8 mouse cellular contexts compared by ENCODE assay signal in the genomic region with DNA sequence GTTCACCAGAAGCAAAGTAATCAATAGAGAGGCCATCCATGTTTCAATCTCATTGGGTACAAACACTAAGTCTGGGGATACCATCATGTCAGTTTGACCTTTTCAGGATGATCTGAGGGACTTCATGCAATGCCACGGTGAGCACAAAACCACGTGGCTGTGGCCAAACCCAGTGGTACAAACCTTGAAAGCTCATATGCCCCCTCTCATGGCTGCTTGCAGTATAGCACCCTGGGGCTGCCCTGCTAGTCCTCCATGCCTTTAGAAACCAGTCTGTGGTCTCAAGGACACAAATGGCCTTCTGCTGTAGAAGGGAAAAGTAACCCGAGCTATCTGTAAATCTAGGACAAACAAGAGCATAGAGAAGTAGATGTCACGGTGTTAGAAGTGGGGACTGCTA.
DNase-seq lines count a peak whose midpoint lies in the region; ATAC-seq and TF ChIP-seq lines count a peak whose summit lies in the region.

No protein-coding gene starts in this region.

- H3K79me2 ChIP-seq in liver, adult 2 months (ENCODE audit: control insufficient read depth, insufficient read depth, low read length): no peaks in the 10 kb centered on the region

- no peak overlapping the region for H3K4me2 ChIP-seq in forebrain, embryonic 11.5 days (ENCODE audit: low read depth, low read length, severe bottlenecking)
- no peak overlapping the region for H3K4me2 ChIP-seq in forebrain, embryonic 13.5 days
- H3K4me2 ChIP-seq in midbrain, embryonic 15.5 days: no peak overlapping the region

- no peaks in the 10 kb centered on the region for H3K9me3 ChIP-seq in forebrain, embryonic 11.5 days (ENCODE audit: control insufficient read depth, low read length)
- H3K9me3 ChIP-seq in forebrain, embryonic 13.5 days (replicated peaks): no peaks in the 10 kb centered on the region
- H3K9me3 ChIP-seq in midbrain, embryonic 10.5 days (replicated peaks): no peaks in the 10 kb centered on the region
- no peaks in the 10 kb centered on the region for H3K9me3 ChIP-seq in midbrain, embryonic 15.5 days
- H3K9me3 ChIP-seq in forebrain, embryonic 10.5 days: no peaks in the 10 kb centered on the region

- H3K4me1 ChIP-seq in forebrain, embryonic 11.5 days (replicated peaks; ENCODE audit: control insufficient read depth, insufficient read depth, low read length): no peaks in the 10 kb centered on the region
- H3K4me1 ChIP-seq in forebrain, embryonic 13.5 days: no peaks in the 10 kb centered on the region
- no peaks in the 10 kb centered on the region for H3K4me1 ChIP-seq in midbrain, embryonic 10.5 days
- H3K4me1 ChIP-seq in midbrain, embryonic 15.5 days: no peaks in the 10 kb centered on the region
- H3K4me1 ChIP-seq in liver, adult 2 months (ENCODE audit: control insufficient read depth, insufficient read depth, low read length): no peaks in the 10 kb centered on the region
- no peaks in the 10 kb centered on the region for H3K4me1 ChIP-seq in forebrain, embryonic 10.5 days

- H3K27ac ChIP-seq in forebrain, embryonic 11.5 days (ENCODE audit: low read depth, low read length): no peak overlapping the region
- no peak overlapping the region for H3K27ac ChIP-seq in forebrain, embryonic 13.5 days
- no peak overlapping the region for H3K27ac ChIP-seq in midbrain, embryonic 10.5 days (replicated peaks)
- no peak overlapping the region for H3K27ac ChIP-seq in midbrain, embryonic 15.5 days
- H3K27ac ChIP-seq in liver, adult 2 months (replicated peaks; ENCODE audit: insufficient read depth, low read depth, low read length): no peak overlapping the region
- H3K27ac ChIP-seq in forebrain, embryonic 10.5 days: no peak overlapping the region

- TF ChIP-seq POLR2A in liver, adult 2 months (IDR thresholded peaks at IDR 0.05; ENCODE audit: extremely low read depth, insufficient read depth, low read length): no peak

- H3K36me3 ChIP-seq in forebrain, embryonic 11.5 days (ENCODE audit: control insufficient read depth, insufficient read depth, low read length): no peaks in the 10 kb centered on the region; the same call in 1 of the 2 replicates
- peaks cover 40% of the 10 kb centered on the region for H3K36me3 ChIP-seq in forebrain, embryonic 13.5 days (ENCODE audit: poor library complexity, severe bottlenecking)
- H3K36me3 ChIP-seq in midbrain, embryonic 10.5 days: peaks cover 35% of the 10 kb centered on the region
- H3K36me3 ChIP-seq in midbrain, embryonic 15.5 days (replicated peaks): peaks cover 22% of the 10 kb centered on the region
- no peaks in the 10 kb centered on the region for H3K36me3 ChIP-seq in liver, adult 2 months (ENCODE audit: control insufficient read depth, insufficient read depth, low read length)
- H3K36me3 ChIP-seq in forebrain, embryonic 10.5 days (replicated peaks): peaks cover 33% of the 10 kb centered on the region

- no peak overlapping the region for H3K9ac ChIP-seq in forebrain, embryonic 11.5 days (ENCODE audit: low read length)
- H3K9ac ChIP-seq in forebrain, embryonic 13.5 days: no peak overlapping the region
- H3K9ac ChIP-seq in midbrain, embryonic 15.5 days: no peak overlapping the region
- H3K9ac ChIP-seq in liver, adult 2 months (ENCODE audit: low read depth, low read length): no peak overlapping the region

- 57% methylated on average over 4 of the region's 4 CpGs for WGBS in forebrain, embryonic 11.5 days
- 54% methylated on average over 4 of the region's 4 CpGs for WGBS in forebrain, embryonic 13.5 days
- WGBS in midbrain, embryonic 10.5 days: 60% methylated on average over 4 of the region's 4 CpGs
- 48% methylated on average over 4 of the region's 4 CpGs for WGBS in midbrain, embryonic 15.5 days
- WGBS in liver, adult 2 months: 40% methylated on average over 4 of the region's 4 CpGs
- 58% methylated on average over 4 of the region's 4 CpGs for WGBS in forebrain, embryonic 10.5 days

- no peak overlapping the region for H3K4me3 ChIP-seq in forebrain, embryonic 11.5 days (ENCODE audit: low read depth, low read length)
- no peak overlapping the region for H3K4me3 ChIP-seq in forebrain, embryonic 13.5 days
- H3K4me3 ChIP-seq in midbrain, embryonic 10.5 days: no peak overlapping the region
- no peak overlapping the region for H3K4me3 ChIP-seq in midbrain, embryonic 15.5 days
- H3K4me3 ChIP-seq in liver, adult 2 months (ENCODE audit: insufficient read depth, low read depth, low read length): no peak overlapping the region
- no peak overlapping the region for H3K4me3 ChIP-seq in forebrain, embryonic 10.5 days

- peak; percentile 65 for DNase-seq in forebrain, embryonic 11.5 days (ENCODE audit: low spot score)
- DNase-seq in midbrain, embryonic 10.5 days (ENCODE audit: low spot score): peak; percentile 30
- peak; percentile 61 to 72 for DNase-seq in adrenal gland, postnatal 36 days
- DNase-seq in liver, adult 2 months (ENCODE audit: extremely low read depth, low read depth, low spot score): peak; percentile 34
- DNase-seq in spleen, postnatal 36 days (ENCODE audit: low spot score in 2 of 2): no peak
- no peak for DNase-seq in forebrain, embryonic 10.5 days (ENCODE audit: extremely low spot score, low spot score)

- ATAC-seq in forebrain, embryonic 11.5 days (replicated peaks; ENCODE audit: low FRiP score): no peak
- no peak for ATAC-seq in forebrain, embryonic 13.5 days
- ATAC-seq in midbrain, embryonic 15.5 days (replicated peaks): no peak

- peak; percentile 59 for TF ChIP-seq CTCF in liver, adult 2 months (IDR thresholded peaks at IDR 0.05; ENCODE audit: low read depth, low read length)

- H3K27me3 ChIP-seq in forebrain, embryonic 11.5 days (ENCODE audit: control insufficient read depth, insufficient read depth, low read length): no peaks in the 10 kb centered on the region
- H3K27me3 ChIP-seq in forebrain, embryonic 13.5 days: no peaks in the 10 kb centered on the region
- H3K27me3 ChIP-seq in midbrain, embryonic 10.5 days (ENCODE audit: low read depth, poor library complexity, severe bottlenecking): no peaks in the 10 kb centered on the region
- H3K27me3 ChIP-seq in midbrain, embryonic 15.5 days (replicated peaks): no peaks in the 10 kb centered on the region
- H3K27me3 ChIP-seq in liver, adult 2 months (ENCODE audit: control insufficient read depth, insufficient read depth, low read length): no peaks in the 10 kb centered on the region
- no peaks in the 10 kb centered on the region for H3K27me3 ChIP-seq in forebrain, embryonic 10.5 days (ENCODE audit: poor library complexity, severe bottlenecking)

Comparison
In these comparisons a context has a peak if more than half of its experiments do, and no peak if none do; other contexts are left out.
1. DNase-seq: peak in forebrain, embryonic 11.5 days (single experiment), midbrain, embryonic 10.5 days (single experiment), adrenal gland, postnatal 36 days (2 of 2) and liver, adult 2 months (single experiment); none in spleen, postnatal 36 days (0 of 2) and forebrain, embryonic 10.5 days (single experiment).